In genomic region chr7:136390066-136390465, GRCm38 (mm10) we compare ENCODE assay signal across 17 mouse cellular contexts.
DNase-seq lines count a peak whose midpoint lies in the region; ATAC-seq lines count a peak whose summit lies in the region.
"Had no signal": no experiment of that assay in that cellular context is flagged by ENCODE, and none has a peak within 500 bp of the region (broad histone marks: within the 10 kb centered on the region; RNA-seq: fewer than 3 reads in every experiment).

No protein-coding gene starts in this region.

- intact Hi-C loops in heart, postnatal 25 days (cut with DNase I), result no loop called here

- no peak overlapping the region for H3K9ac ChIP-seq in limb, embryonic 13.5 days
- H3K9ac ChIP-seq: liver, embryonic 14.5 days had no signal

- H3K4me3 ChIP-seq in limb, embryonic 13.5 days, result no peak overlapping the region
- H3K4me3 ChIP-seq: heart, adult 2 months had no signal

- peak overlapping the region; percentile 55; the same call in 1 of the 2 replicates for H3K27ac ChIP-seq in limb, embryonic 13.5 days
- H3K27ac ChIP-seq: heart, adult 2 months; hindbrain, postnatal 0 days; liver, embryonic 14.5 days had no signal

- peak; percentile 87 for ATAC-seq in limb, embryonic 13.5 days (ENCODE audit: low FRiP score, low read depth)
- ATAC-seq: CD4-positive, CD25-positive, alpha-beta regulatory T cell, adult 4 months; forebrain, embryonic 14.5 days; hindbrain, postnatal 0 days had no signal

- no peaks in the 10 kb centered on the region for H3K36me3 ChIP-seq in limb, embryonic 13.5 days

- under 1% methylated on average over 8 of the region's 8 CpGs for WGBS in limb, embryonic 13.5 days

- H3K4me1 ChIP-seq in limb, embryonic 13.5 days, result peaks cover 30% of the 10 kb centered on the region

- peak overlapping the region; percentile 14; the same call in 1 of the 2 replicates for H3K4me2 ChIP-seq in limb, embryonic 13.5 days (replicated peaks)

- DNase-seq in embryo, embryonic 10 days (ENCODE audit: low spot score), result peak; percentile 40
- DNase-seq in embryo, embryonic 9.5 days (ENCODE audit: extremely low spot score), result no peak
- DNase-seq in heart, postnatal 4 days, result peak; percentile 28
- no peak for DNase-seq in heart, postnatal 25 days (ENCODE audit: low spot score)
- DNase-seq in embryo, embryonic 11 days, result peak; percentile 66
- DNase-seq in layer of hippocampus, adult 8-10 months (ENCODE audit: low spot score in 2 of 2), result no peak
- no peak for DNase-seq in cerebellum, adult 11-12 months
- DNase-seq: cerebellum, postnatal 14 days; heart, adult 2 months; kidney, adult 8-10 months; lung, postnatal 14 days; thymus, postnatal 25 days had no signal

- 0 out of 2 replicates have a peak, but pooled peaks cover 3% of the 10 kb centered on the region for H3K9me3 ChIP-seq in limb, embryonic 13.5 days

- H3K27me3 ChIP-seq in limb, embryonic 13.5 days, result peaks cover 13% of the 10 kb centered on the region; the same call in 1 of the 2 replicates

Comparison
In these comparisons a context has a peak if more than half of its experiments do, and no peak if none do; other contexts are left out.
1. DNase-seq: peak in embryo, embryonic 10 days (single experiment), heart, postnatal 4 days (single experiment) and embryo, embryonic 11 days (single experiment); none in embryo, embryonic 9.5 days (single experiment), heart, postnatal 25 days (single experiment), layer of hippocampus, adult 8-10 months (0 of 2) and cerebellum, adult 11-12 months (single experiment).